Mouse (Mus musculus) heart, adult 2 months (tissue): ENCODE measurements around the gene Wwtr1. TPM values are rescaled to one million over a fixed set of nuclear protein-coding genes. Genes with fewer than 3 reads are reported as not detected.

ENCODE experiments used
- DNase-seq, 2 experiments: peaks; one replicate each; pipeline ENCODE4 v3.0.0; 2021
- H3K27ac ChIP-seq: fragments of 200-600 bp; 2 replicates; pipeline ENCODE4 v1.8.1; 2022
- H3K27me3 ChIP-seq: fragments of 200-500 bp; 2 replicates; pipeline ENCODE4 v1.6.1; 2012; ENCODE audit warnings: mild to moderate bottlenecking, low read length, inconsistent platforms, mixed read lengths; ENCODE audit not compliant: control insufficient read depth, insufficient read depth
- H3K36me3 ChIP-seq: fragments of 200-500 bp; 2 replicates; pipeline ENCODE4 v1.6.1; 2012; ENCODE audit warnings: low read length, inconsistent platforms; ENCODE audit not compliant: control insufficient read depth, insufficient read depth
- H3K4me1 ChIP-seq: fragments of 200-500 bp; 2 replicates; pipeline ENCODE4 v1.6.1; 2011; ENCODE audit warnings: low read length; ENCODE audit not compliant: control insufficient read depth, insufficient read depth
- H3K4me3 ChIP-seq: fragments of 200-600 bp; 2 replicates; pipeline ENCODE4 v1.8.1; 2022
- H3K79me2 ChIP-seq: fragments of 200-500 bp; replicated peaks from 2 replicates; pipeline ENCODE4 v1.6.1; 2012; ENCODE audit warnings: mild to moderate bottlenecking, inconsistent platforms, low read length, moderate library complexity, mixed read lengths; ENCODE audit not compliant: control insufficient read depth, insufficient read depth
- H3K9ac ChIP-seq: fragments of 200-500 bp; 2 replicates; pipeline ENCODE4 v1.6.1; 2012; ENCODE audit warnings: low read depth, mild to moderate bottlenecking, control low read depth, inconsistent platforms, low read length, mixed read lengths
- CTCF ChIP-seq: fragments of 200-600 bp; IDR thresholded peaks from 2 replicates; pipeline ENCODE4 v1.8.1; 2022; ENCODE audit warnings: antibody characterized with exemption, mild to moderate bottlenecking, moderate library complexity
- EP300 ChIP-seq: fragments of 200-500 bp; IDR thresholded peaks from 2 replicates; pipeline ENCODE4 v1.6.1; 2011; ENCODE audit warnings: low read depth, low read length, control low read depth; ENCODE audit not compliant: insufficient read depth
- POLR2A ChIP-seq: fragments of 200-500 bp; IDR thresholded peaks from 2 replicates; pipeline ENCODE4 v1.6.1; 2011; ENCODE audit warnings: mild to moderate bottlenecking, low read depth, low read length, control low read depth; ENCODE audit not compliant: insufficient read depth
- WGBS: fragments of 180-500 bp; shearing (Covaris S2); methylation state at CpG from one replicate; pipeline ENCODE4 v1.1.7; 2018; 5-methylcytosine and 5-hydroxymethylcytosine counted together
- intact Hi-C: fragments of 180-260 bp; cut with DNase I; formaldehyde crosslinking; loops from one replicate; pipeline ENCODE4 v1.15.1; 2025
- polyA plus RNA-seq: library from polyadenylated mRNA; depleted of rRNA; stranded (reverse); fragments of >200 nt; gene quantifications from 2 replicates; pipeline ENCODE4 v1.2.3, GENCODE M21; 2012
- total RNA-seq, 2 experiments: library from RNA; stranded (reverse); gene quantifications; 2 replicates each; pipeline ENCODE4 v1.2.3; 2021

The Wwtr1 gene
- total and polyA plus RNA-seq, 3 experiments, result 28.2 to 49.1 (median 46.5) TPM

GRCm38 (mm10) chr3:57542848-57543380, 32.8 kb downstream of the Wwtr1 start:
- DNase-seq, result no peak
- Histone ChIP-seq H3K9ac (no peak overlapping the region), H3K27me3 (no peaks in the 10 kb centered on the region), H3K36me3 (peaks cover 52% of the 10 kb centered on the region), H3K4me1 (peaks cover 22% of the 10 kb centered on the region), H3K4me3 (no peak overlapping the region), H3K79me2 (peaks cover 9% of the 10 kb centered on the region), H3K27ac (peak overlapping the region; percentile 40)
- TF ChIP-seq CTCF (no peak), POLR2A (no peak), EP300 (no peak)
- intact Hi-C loops, result loop anchor here (2.0 to 5.0 kb wide), 2 partner anchors 32 to 36 kb away; partner anchors contain the start of gene Wwtr1

DNA sequence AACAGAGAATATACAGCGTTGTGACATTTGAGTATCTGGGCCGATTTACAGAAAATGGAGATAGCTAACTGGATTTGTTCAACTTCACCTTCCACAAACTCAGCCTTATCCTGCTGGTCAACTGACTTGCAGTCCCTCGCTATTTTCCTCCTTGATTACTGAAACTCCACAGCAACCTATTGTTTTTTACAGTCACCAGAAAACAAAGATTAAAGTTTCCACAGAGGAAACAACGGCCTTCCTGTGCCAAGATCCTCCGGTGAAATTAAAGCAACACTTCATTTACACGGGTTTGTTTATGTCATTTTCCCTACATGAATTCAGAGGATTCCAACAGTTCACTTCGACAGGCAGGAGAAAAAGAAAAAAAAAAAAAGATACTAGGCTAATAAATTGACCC, 34.5 kb downstream of the Wwtr1 start:
- TF ChIP-seq POLR2A (0 out of 2 replicates have a peak, but pooled peaks have one; percentile 9), CTCF (no peak), EP300 (no peak)
- Histone ChIP-seq H3K9ac (no peak overlapping the region; the same call in 1 of the 2 replicates), H3K79me2 (peaks cover 12% of the 10 kb centered on the region), H3K4me1 (peaks cover 20% of the 10 kb centered on the region), H3K27ac (peak overlapping the region; percentile 74), H3K36me3 (peaks cover 53% of the 10 kb centered on the region), H3K4me3 (peak overlapping the region; percentile 8; the same call in 1 of the 2 replicates), H3K27me3 (no peaks in the 10 kb centered on the region)
- DNase-seq, result no peak
- intact Hi-C loops, result loop anchor here (5.0 kb wide), 1 partner anchor 34 kb away; no protein-coding TSS in a partner anchor
- WGBS, result 25% methylated on average over 7 of the region's 7 CpGs

- peak overlapping the region; percentile 74 for H3K27ac ChIP-seq
- peaks cover 10% of the 10 kb centered on the region for H3K79me2 ChIP-seq
- no peak for DNase-seq
- H3K9ac ChIP-seq, result no peak overlapping the region
- TF ChIP-seq CTCF (no peak), POLR2A (no peak), EP300 (no peak)
- H3K4me1 ChIP-seq, result peaks cover 25% of the 10 kb centered on the region
- no peaks in the 10 kb centered on the region for H3K27me3 ChIP-seq
- H3K4me3 ChIP-seq, result no peak overlapping the region
- intact Hi-C loops, result loop anchor here (5.0 kb wide), 1 partner anchor 33 kb away; no protein-coding TSS in a partner anchor
- 13% methylated on average over 2 of the region's 2 CpGs for whole genome bisulfite sequencing
- peaks cover 50% of the 10 kb centered on the region for H3K36me3 ChIP-seq
These were observed 35.2 kb downstream of the Wwtr1 start for GRCm38 (mm10) chr3:57540474-57540873.

GRCm38 (mm10) chr3:57535483-57536185, 40.1 kb downstream of the Wwtr1 start:
- WGBS, result 56% methylated on average over 13 of the region's 13 CpGs
- Histone ChIP-seq H3K27ac (peak overlapping the region; percentile 21; the same call in 1 of the 2 replicates), H3K4me1 (peaks cover 20% of the 10 kb centered on the region), H3K27me3 (no peaks in the 10 kb centered on the region), H3K4me3 (no peak overlapping the region), H3K36me3 (peaks cover 42% of the 10 kb centered on the region), H3K9ac (no peak overlapping the region), H3K79me2 (peaks cover 12% of the 10 kb centered on the region)
- intact Hi-C loops, result no loop called here
- no peak for DNase-seq
- TF ChIP-seq POLR2A, result no peak
- no peak for TF ChIP-seq EP300
- no peak for TF ChIP-seq CTCF

GRCm38 (mm10) chr3:57534450-57534849, 41.3 kb downstream of the Wwtr1 start:
- peaks cover 41% of the 10 kb centered on the region for H3K36me3 ChIP-seq
- TF ChIP-seq POLR2A (no peak), CTCF (no peak), EP300 (no peak)

GRCm38 (mm10) chr3:57533876-57534275, 41.8 kb downstream of the Wwtr1 start:
- peaks cover 20% of the 10 kb centered on the region for H3K4me1 ChIP-seq
- H3K9ac ChIP-seq, result 0 out of 2 replicates have a peak overlapping the region, but pooled peaks have one; percentile 31
- DNase-seq, result no peak
- intact Hi-C loops, result no loop called here
- peaks cover 39% of the 10 kb centered on the region for H3K36me3 ChIP-seq
- H3K27ac ChIP-seq, result peak overlapping the region; percentile 44
- WGBS, result 64% methylated on average over 9 of the region's 9 CpGs
- TF ChIP-seq EP300, result no peak
- no peak for TF ChIP-seq POLR2A
- no peak for TF ChIP-seq CTCF
- no peaks in the 10 kb centered on the region for H3K27me3 ChIP-seq
- peaks cover 14% of the 10 kb centered on the region for H3K79me2 ChIP-seq
- no peak overlapping the region for H3K4me3 ChIP-seq

More at GRCm38 (mm10) chr3:57534450-57534849, 41.3 kb downstream of the Wwtr1 start:
- intact Hi-C loops, result no loop called here
- Histone ChIP-seq H3K27me3 (no peaks in the 10 kb centered on the region), H3K79me2 (peaks cover 16% of the 10 kb centered on the region), H3K4me3 (no peak overlapping the region), H3K9ac (no peak overlapping the region), H3K4me1 (peaks cover 22% of the 10 kb centered on the region), H3K27ac (peak overlapping the region; percentile 44; the same call in 1 of the 2 replicates)
- no peak for DNase-seq
- 58% methylated on average over 6 of the region's 6 CpGs for WGBS
